In the genomic region with DNA sequence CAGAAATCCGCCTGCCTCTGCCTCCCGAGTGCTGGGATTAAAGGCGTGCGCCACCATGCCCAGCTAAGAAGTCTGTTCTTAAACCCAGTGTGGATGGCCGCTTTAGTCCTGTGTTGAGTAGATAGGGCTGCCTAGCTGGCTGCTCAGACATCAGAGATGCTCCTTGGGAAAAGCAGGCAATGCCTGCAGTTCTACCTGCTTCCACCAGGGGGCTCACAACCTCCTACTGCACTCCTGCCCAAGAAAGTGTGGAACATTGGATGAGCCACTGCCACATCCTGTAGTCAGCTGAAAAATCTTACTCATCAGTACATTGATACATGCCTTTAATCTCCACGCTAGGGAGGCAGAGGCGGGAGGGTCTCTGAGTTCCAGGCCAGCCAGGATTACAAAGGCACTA, we compare ENCODE assay signal across 8 mouse cellular contexts. TPM values are rescaled to one million over a fixed set of nuclear protein-coding genes. Genes with fewer than 3 reads are reported as not detected.
A peak's percentile ranks its signal among the peaks of the same experiment; 100 is the strongest.
DNase-seq lines count a peak whose midpoint lies in the region; ATAC-seq and TF ChIP-seq lines count a peak whose summit lies in the region.

No protein-coding gene starts in this region.

- 43% methylated on average over 7 of the region's 7 CpGs for WGBS in lung, embryonic 14.5 days
- WGBS in olfactory bulb, adult 2 months, result 41% methylated on average over 7 of the region's 7 CpGs

- H3K9me3 ChIP-seq in MEL (replicated peaks; ENCODE audit: insufficient read depth, low read length), result no peaks in the 10 kb centered on the region
- no peaks in the 10 kb centered on the region for H3K9me3 ChIP-seq in lung, embryonic 14.5 days (ENCODE audit: low read depth, low read length)

- peaks cover 0 to 10% of the 10 kb centered on the region in 2 experiments for H3K36me3 ChIP-seq in MEL (ENCODE audit: control insufficient read depth in 1 of 2, insufficient read depth in 2 of 2, low read length in 2 of 2)
- H3K36me3 ChIP-seq in lung, embryonic 14.5 days (ENCODE audit: insufficient read depth), result peaks cover 55% of the 10 kb centered on the region

- H3K27me3 ChIP-seq in MEL (ENCODE audit: control insufficient read depth in 1 of 2, insufficient read depth in 2 of 2, low read length in 2 of 2), result no peaks in the 10 kb centered on the region
- no peaks in the 10 kb centered on the region for H3K27me3 ChIP-seq in lung, embryonic 14.5 days (ENCODE audit: insufficient read depth, low read length)

- H3K4me2 ChIP-seq in lung, embryonic 14.5 days, result no peak overlapping the region

- peak; percentile 71 for TF ChIP-seq RAD21 in MEL (IDR thresholded peaks at IDR 0.05; ENCODE audit: low read depth, low read length)

- DNase-seq in MEL (ENCODE audit: low read depth, low spot score), result peak; percentile 89
- peak; percentile 90 to 93 for DNase-seq in cerebellum, adult 18-20 months
- DNase-seq in forelimb bud, embryonic 11.5 days (ENCODE audit: low read depth, low spot score), result peak; percentile 85
- DNase-seq in heart, postnatal 4 days, result peak; percentile 85
- DNase-seq in layer of hippocampus, adult 2 months (ENCODE audit: low spot score in 2 of 2), result peak; percentile 86 to 90
- peak; percentile 91 for DNase-seq in lung, embryonic 14.5 days
- peak; percentile 71 for DNase-seq in thymus, postnatal 25 days

- peak; percentile 93 to 99 (median 98) for TF ChIP-seq CTCF in MEL (IDR thresholded peaks at IDR 0.05 in 2 of 3, conservative IDR thresholded peaks at IDR 0.05 in 1 of 3; ENCODE audit: control insufficient read depth in 1 of 3, insufficient read depth in 1 of 3, low read depth in 2 of 3, low read length in 3 of 3, poor library complexity in 1 of 3, severe bottlenecking in 1 of 3)
- peak; percentile 94 for TF ChIP-seq CTCF in layer of hippocampus, adult 2 months (conservative IDR thresholded peaks at IDR 0.05)
- TF ChIP-seq CTCF in lung, embryonic 14.5 days (IDR thresholded peaks at IDR 0.05; ENCODE audit: low read depth), result peak; percentile 98
- peak; percentile 61; the same call in 1 of the 2 replicates for TF ChIP-seq CTCF in olfactory bulb, adult 2 months (IDR thresholded peaks at IDR 0.05; ENCODE audit: insufficient read depth, low read depth, low read length)

- H3K79me2 ChIP-seq in MEL (ENCODE audit: control insufficient read depth, insufficient read depth, low read length, poor library complexity), result no peaks in the 10 kb centered on the region

- H3K9ac ChIP-seq in MEL (ENCODE audit: control insufficient read depth, low read depth, low read length, poor library complexity, severe bottlenecking), result no peak overlapping the region
- H3K9ac ChIP-seq in lung, embryonic 14.5 days, result no peak overlapping the region

- ATAC-seq in lung, embryonic 14.5 days (ENCODE audit: insufficient read depth), result peak; percentile 46; the same call in 1 of the 2 replicates

- H3K27ac ChIP-seq in MEL (ENCODE audit: control insufficient read depth, low read depth, low read length), result peak overlapping the region; percentile 3; the same call in 1 of the 2 replicates
- H3K27ac ChIP-seq in layer of hippocampus, adult 2 months, result peak overlapping the region; percentile 99
- H3K27ac ChIP-seq in lung, embryonic 14.5 days (ENCODE audit: low read depth), result no peak overlapping the region
- H3K27ac ChIP-seq in olfactory bulb, adult 2 months (ENCODE audit: insufficient read depth, low read depth, low read length), result peak overlapping the region; percentile 95

- no peak overlapping the region for H3K4me3 ChIP-seq in MEL (ENCODE audit: control insufficient read depth in 1 of 2, insufficient read depth in 1 of 2, low read depth in 2 of 2, low read length in 2 of 2)
- no peak overlapping the region for H3K4me3 ChIP-seq in layer of hippocampus, adult 2 months
- H3K4me3 ChIP-seq in lung, embryonic 14.5 days (ENCODE audit: low read depth, low read length), result no peak overlapping the region
- no peak overlapping the region for H3K4me3 ChIP-seq in olfactory bulb, adult 2 months (ENCODE audit: insufficient read depth, low read depth, low read length)

- TF ChIP-seq POLR2A in MEL (IDR thresholded peaks at IDR 0.05; ENCODE audit: control insufficient read depth in 1 of 2, insufficient read depth in 1 of 2, low read depth in 1 of 2, low read length in 2 of 2, poor library complexity in 1 of 2), result no peak
- TF ChIP-seq POLR2A in olfactory bulb, adult 2 months (IDR thresholded peaks at IDR 0.05; ENCODE audit: insufficient read depth, low read depth, low read length), result no peak

- no peak for TF ChIP-seq EP300 in MEL (IDR thresholded peaks at IDR 0.05; ENCODE audit: low read depth in 1 of 2, low read length in 2 of 2)

- H3K4me1 ChIP-seq in MEL (ENCODE audit: control insufficient read depth in 1 of 2, insufficient read depth in 2 of 2, low read length in 2 of 2), result peaks cover 2 to 12% of the 10 kb centered on the region in 2 experiments
- no peaks in the 10 kb centered on the region for H3K4me1 ChIP-seq in lung, embryonic 14.5 days (ENCODE audit: insufficient read depth)
- peaks cover 81% of the 10 kb centered on the region for H3K4me1 ChIP-seq in olfactory bulb, adult 2 months (ENCODE audit: control insufficient read depth, insufficient read depth, low read length)

TF ChIP-seq in MEL, 35 proteins besides CTCF, POLR2A, EP300 and RAD21:
- TF ChIP-seq ZC3H11A (IDR thresholded peaks at IDR 0.05; ENCODE audit: low read depth, low read length) (peak; percentile 60), SMC3 (IDR thresholded peaks at IDR 0.05; ENCODE audit: low read depth, low read length) (peak; percentile 97), ZNF384 (IDR thresholded peaks at IDR 0.05; ENCODE audit: low read depth, low read length) (no peak), CHD1 (IDR thresholded peaks at IDR 0.05; ENCODE audit: low read depth, low read length) (no peak), USF1 (IDR thresholded peaks at IDR 0.05; ENCODE audit: low read depth, low read length) (no peak), SIN3A (IDR thresholded peaks at IDR 0.05; ENCODE audit: low read length) (peak; percentile 68), NRF1 (IDR thresholded peaks at IDR 0.05; ENCODE audit: insufficient read depth, low read depth, low read length, poor library complexity, severe bottlenecking) (no peak), TCF12 (IDR thresholded peaks at IDR 0.05; ENCODE audit: low read depth, low read length) (no peak; the same call in 1 of the 2 replicates)

RNA-seq across cellular contexts. Expression of a gene that starts 2.5 kb away (rescaled TPM):
- total RNA-seq in MEL (2012; rRNA removed), result 0.13 and 0.23 TPM in 2 replicates
- polyA plus RNA-seq in MEL (2012; ENCODE audit: insufficient read depth in 1 of 2, insufficient read length in 2 of 2, low read depth in 1 of 2, low replicate concordance in 2 of 2, missing spikeins in 1 of 2), result under 1 TPM in 1 of 2 experiments, not detected in 1; 0.52 TPM
- total RNA-seq in heart, postnatal 4 days (2021), result 10 to 100 TPM; 24.5 to 26.4 TPM
- 100 to 1,000 TPM; 142 to 148 TPM for total RNA-seq in layer of hippocampus, adult 2 months (2021)
- polyA plus RNA-seq in lung, embryonic 14.5 days (2014; fragmentation: Nextera tagmentation; extraction: Ambion mirVana), result 0.31 and 0.58 TPM in 2 replicates
- polyA plus RNA-seq in olfactory bulb, adult 2 months (2012; ENCODE audit: insufficient read depth, insufficient read length, low replicate concordance, missing spikeins), result not detected in 2 replicates

RNA-seq across cellular contexts. Expression of a gene that starts 9.6 kb away (rescaled TPM):
- total RNA-seq in MEL (2012; rRNA removed), result 1.7 and 2.1 TPM in 2 replicates
- not detected for polyA plus RNA-seq in MEL (2012; ENCODE audit: insufficient read depth in 1 of 2, insufficient read length in 2 of 2, low read depth in 1 of 2, low replicate concordance in 2 of 2, missing spikeins in 1 of 2)
- 1 to 10 TPM; 3.7 to 4.8 TPM for total RNA-seq in heart, postnatal 4 days (2021)
- total RNA-seq in layer of hippocampus, adult 2 months (2021), result 1 to 10 TPM; 3.9 to 7.1 TPM
- not detected in 2 replicates for polyA plus RNA-seq in lung, embryonic 14.5 days (2014; fragmentation: Nextera tagmentation; extraction: Ambion mirVana)
- not detected in 2 replicates for polyA plus RNA-seq in olfactory bulb, adult 2 months (2012; ENCODE audit: insufficient read depth, insufficient read length, low replicate concordance, missing spikeins)

RNA-seq across cellular contexts. Expression of a gene that starts 10.6 kb away (rescaled TPM):
- total RNA-seq in MEL (2012; rRNA removed), result 117 and 125 TPM in 2 replicates
- polyA plus RNA-seq in MEL (2012; ENCODE audit: insufficient read depth in 1 of 2, insufficient read length in 2 of 2, low read depth in 1 of 2, low replicate concordance in 2 of 2, missing spikeins in 1 of 2), result 100 to 1,000 TPM in 1 of 2 experiments, not detected in 1; 113 TPM
- total RNA-seq in heart, postnatal 4 days (2021), result 100 to 1,000 TPM; 150 to 159 TPM
- total RNA-seq in layer of hippocampus, adult 2 months (2021), result 100 to 1,000 TPM; 113 to 125 TPM
- polyA plus RNA-seq in lung, embryonic 14.5 days (2014; fragmentation: Nextera tagmentation; extraction: Ambion mirVana), result 135 and 145 TPM in 2 replicates
- not detected in 2 replicates for polyA plus RNA-seq in olfactory bulb, adult 2 months (2012; ENCODE audit: insufficient read depth, insufficient read length, low replicate concordance, missing spikeins)

RNA-seq across cellular contexts. Expression of a gene that starts 12.9 kb away (rescaled TPM):
- total RNA-seq in MEL (2012; rRNA removed), result 19.5 and 20.1 TPM in 2 replicates
- 100 to 1,000 TPM in 1 of 2 experiments, 10 to 100 TPM in 1; 72.5 to 247 TPM for polyA plus RNA-seq in MEL (2012; ENCODE audit: insufficient read depth in 1 of 2, insufficient read length in 2 of 2, low read depth in 1 of 2, low replicate concordance in 2 of 2, missing spikeins in 1 of 2)
- 10 to 100 TPM; 46.5 to 47.7 TPM for total RNA-seq in heart, postnatal 4 days (2021)
- total RNA-seq in layer of hippocampus, adult 2 months (2021), result 100 to 1,000 TPM; 118 to 123 TPM
- 52.5 and 63.5 TPM in 2 replicates for polyA plus RNA-seq in lung, embryonic 14.5 days (2014; fragmentation: Nextera tagmentation; extraction: Ambion mirVana)
- polyA plus RNA-seq in olfactory bulb, adult 2 months (2012; ENCODE audit: insufficient read depth, insufficient read length, low replicate concordance, missing spikeins), result 510 TPM in 1 of 2 replicates, not detected in the other

RNA-seq across cellular contexts. Expression of a gene that starts 44.7 kb away (rescaled TPM):
- 0.08 TPM in 1 of 2 replicates, not detected in the other for total RNA-seq in MEL (2012; rRNA removed)
- polyA plus RNA-seq in MEL (2012; ENCODE audit: insufficient read depth in 1 of 2, insufficient read length in 2 of 2, low read depth in 1 of 2, low replicate concordance in 2 of 2, missing spikeins in 1 of 2), result 1 to 10 TPM in 1 of 2 experiments, not detected in 1; 1.0 TPM
- total RNA-seq in heart, postnatal 4 days (2021), result 1 to 10 TPM in 1 of 2 experiments, under 1 TPM in 1; 0.77 to 1.0 TPM
- 10 to 100 TPM; 33.9 to 37.3 TPM for total RNA-seq in layer of hippocampus, adult 2 months (2021)
- 0.54 and 0.83 TPM in 2 replicates for polyA plus RNA-seq in lung, embryonic 14.5 days (2014; fragmentation: Nextera tagmentation; extraction: Ambion mirVana)
- polyA plus RNA-seq in olfactory bulb, adult 2 months (2012; ENCODE audit: insufficient read depth, insufficient read length, low replicate concordance, missing spikeins), result not detected in 2 replicates

Comparison
In these comparisons a context has a peak if more than half of its experiments do, and no peak if none do; other contexts are left out.
1. RNA of a gene that starts 2.5 kb away (total RNA-seq): 142 to 148 TPM in layer of hippocampus, adult 2 months and 24.5 to 26.4 TPM in heart, postnatal 4 days; 0.13 to 0.23 TPM in MEL; every median in the first group is over 10 times any median in the second.
2. Peak in every context shown above with its lines, with median percentiles within 50 percentile points of each other: DNase-seq and CTCF ChIP-seq.